Mouse (Mus musculus) layer of hippocampus, adult 2 months (tissue): Measurements from ENCODE around the gene 6030452D12Rik. TPM values are rescaled to one million over a fixed set of nuclear protein-coding genes. Genes with fewer than 3 reads are reported as not detected.

Source experiments
- DNase-seq, 2 experiments: peaks; one replicate each; pipeline ENCODE4 v3.0.0; 2022; ENCODE audit warnings: low spot score in 2 of 2
- H3K27ac ChIP-seq: fragments of 200-600 bp; 2 replicates; pipeline ENCODE4 v1.8.1; 2022
- H3K4me3 ChIP-seq: fragments of 200-600 bp; 2 replicates; pipeline ENCODE4 v1.8.1; 2022; ENCODE audit warnings: mild to moderate bottlenecking
- CTCF ChIP-seq: fragments of 200-600 bp; conservative IDR thresholded peaks from 2 replicates; pipeline ENCODE4 v1.8.1; 2022; ENCODE audit warnings: antibody characterized with exemption, mild to moderate bottlenecking, moderate library complexity
- total RNA-seq, 2 experiments: library from RNA; stranded (reverse); gene quantifications; 2 replicates each; pipeline ENCODE4 v1.2.3; 2021

Gene 6030452D12Rik
- total RNA-seq, 2 experiments from 2014 or later = not detected

DNA sequence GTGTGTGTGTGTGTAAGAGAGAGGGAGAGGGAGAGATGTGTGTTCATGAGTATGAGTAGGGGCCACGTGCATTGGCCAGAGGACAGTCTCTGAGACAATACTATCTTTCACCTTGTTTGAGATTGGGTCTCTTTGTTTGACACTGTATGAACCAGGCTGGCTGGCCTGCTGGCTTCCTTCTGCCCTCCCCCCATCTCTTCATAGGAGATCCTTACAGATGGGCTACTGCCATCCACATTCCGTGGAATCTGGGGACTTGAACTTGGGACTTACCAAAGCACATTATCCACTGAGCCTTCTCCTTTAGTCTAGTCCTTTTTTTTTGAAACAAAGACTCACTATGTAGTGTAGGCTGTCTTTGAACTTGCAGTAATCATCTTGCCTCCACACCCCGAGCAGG, 8.1 kb downstream of the 6030452D12Rik start:
- no peak overlapping the region for H3K4me3 ChIP-seq
- no peak overlapping the region for H3K27ac ChIP-seq
- no peak for TF ChIP-seq CTCF
- no peak for DNase-seq

DNA sequence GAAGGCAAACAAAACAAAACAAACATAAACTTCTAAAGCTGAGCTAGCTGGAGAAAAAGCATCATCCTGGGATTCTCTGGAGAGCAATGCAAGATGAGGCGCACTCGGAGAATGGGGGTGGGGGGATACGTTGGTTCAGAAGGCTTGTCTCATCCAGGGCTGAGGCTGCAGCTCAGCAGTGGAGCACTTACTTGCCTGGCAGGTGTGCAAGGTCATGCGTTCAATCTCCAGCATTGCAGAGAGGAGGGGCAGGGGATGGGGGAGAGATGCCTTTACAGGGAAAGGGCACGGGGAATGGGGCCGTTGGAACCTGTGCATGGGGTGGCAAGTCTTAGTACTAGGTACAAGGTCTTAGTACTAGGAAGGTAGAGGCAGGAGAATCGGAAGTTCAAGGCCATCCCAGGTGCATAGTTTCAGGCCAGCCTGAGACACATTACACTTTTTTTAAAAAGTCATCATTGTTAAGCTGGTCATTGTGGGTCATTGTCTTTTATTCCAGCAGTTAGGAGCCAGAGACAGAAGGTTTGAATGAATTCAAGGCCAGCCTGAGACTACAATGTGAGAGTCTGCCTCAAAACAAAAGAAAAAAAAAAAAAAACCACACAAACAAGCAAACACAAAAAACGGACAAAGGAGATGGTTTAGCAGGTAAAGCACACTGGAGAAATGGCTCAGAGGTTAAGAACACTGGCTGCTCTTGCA, 8.9 kb downstream of the 6030452D12Rik start:
- TF ChIP-seq CTCF = no peak
- DNase-seq = no peak
- no peak overlapping the region for H3K27ac ChIP-seq
- H3K4me3 ChIP-seq = no peak overlapping the region

DNA sequence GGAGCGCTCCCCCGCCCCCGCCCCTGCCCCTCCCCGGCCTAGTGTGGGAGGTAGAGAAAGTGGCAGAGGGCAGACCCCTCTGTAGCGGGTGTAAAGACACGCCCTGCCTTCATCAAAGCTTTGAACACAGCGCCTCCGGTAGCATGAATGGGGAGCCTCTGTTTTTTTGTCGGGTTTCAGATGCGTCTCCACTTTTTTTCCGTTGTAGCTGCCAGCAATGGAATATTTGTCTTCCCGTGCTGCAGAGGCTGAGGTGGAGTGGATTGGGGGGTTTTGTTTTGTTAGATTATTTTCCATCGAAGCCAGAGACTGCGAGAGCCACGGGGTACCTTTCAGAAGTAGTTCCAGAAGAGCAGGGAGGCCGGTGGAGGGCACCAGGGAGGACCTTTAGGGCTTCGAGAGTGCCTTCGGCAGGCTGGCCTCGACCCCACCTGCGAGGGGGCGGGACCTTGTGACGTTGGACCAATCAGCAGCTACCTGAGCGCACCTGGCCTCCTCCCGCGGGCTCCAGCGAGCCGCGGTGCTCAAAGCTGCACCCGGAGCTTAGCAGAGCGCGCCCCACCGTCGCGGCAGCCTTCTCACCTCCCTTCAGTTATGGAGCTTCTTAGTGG, 10.1 kb downstream of the 6030452D12Rik start, which contains the start of gene Cdh3:
Gene Cdh3, plus strand, starts transcription at position 527 of the 611 bp plus-strand sequence.
- DNase-seq = no peak
- no peak within 1 kb of the TSS for H3K27ac ChIP-seq
- no peak for TF ChIP-seq CTCF
- peak within 1 kb of the TSS; percentile 17; the same call in 1 of the 2 replicates for H3K4me3 ChIP-seq

DNA sequence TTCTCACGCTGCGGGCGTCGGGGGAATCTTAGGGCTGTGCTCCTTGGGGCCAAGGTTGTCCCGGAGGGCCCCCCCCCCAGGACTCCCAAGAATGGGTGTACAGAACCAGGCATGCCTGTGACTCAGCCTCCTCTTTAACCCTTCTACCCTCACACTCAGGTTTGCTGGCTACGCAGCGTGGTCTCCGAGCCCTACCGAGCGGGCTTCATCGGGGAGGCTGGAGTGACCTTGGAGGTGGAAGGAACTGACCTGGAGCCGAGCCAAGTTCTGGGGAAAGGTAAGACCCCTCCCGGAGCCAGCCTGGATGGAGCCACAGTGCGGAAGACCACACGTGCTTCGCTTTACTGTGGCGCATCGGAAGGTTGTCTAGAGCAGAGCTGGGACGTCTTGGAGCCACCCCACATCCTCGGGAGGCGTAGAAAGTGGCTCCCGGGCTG, 10.8 kb downstream of the 6030452D12Rik start:
- no peak for TF ChIP-seq CTCF
- peak overlapping the region; percentile 8; the same call in 1 of the 2 replicates for H3K4me3 ChIP-seq
- DNase-seq = no peak

DNA sequence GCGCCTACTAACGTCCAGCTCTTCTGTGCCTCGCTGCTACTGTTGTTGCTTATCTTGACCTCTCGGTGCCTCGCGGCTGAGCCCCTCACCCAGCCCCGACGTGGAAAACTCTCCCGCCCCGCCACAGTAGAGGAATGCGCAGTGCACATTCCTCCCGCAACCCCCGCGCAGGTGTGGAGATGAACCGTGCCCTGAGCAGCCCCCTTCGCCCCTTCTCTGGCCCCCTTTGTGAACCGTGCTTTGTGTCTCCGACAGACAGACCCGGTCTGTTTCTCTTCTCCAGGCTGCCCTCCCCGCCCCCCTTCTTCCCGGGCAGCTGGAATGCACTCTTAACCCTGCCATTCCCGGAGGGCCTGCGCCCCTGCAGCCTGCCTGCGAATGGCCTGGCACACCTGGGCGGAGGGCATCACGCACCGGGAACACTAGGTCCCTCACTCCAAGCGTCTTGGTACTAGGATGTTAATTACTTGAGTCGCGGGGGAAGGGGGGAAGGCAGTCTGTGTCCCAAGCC, 11.3 kb downstream of the 6030452D12Rik start:
- TF ChIP-seq CTCF = no peak
- no peak overlapping the region for H3K27ac ChIP-seq
- no peak for DNase-seq
- H3K4me3 ChIP-seq = peak overlapping the region; percentile 8; the same call in 1 of the 2 replicates

More for the DNA sequence above, 10.8 kb downstream of the 6030452D12Rik start:
- no peak overlapping the region for H3K27ac ChIP-seq

DNA sequence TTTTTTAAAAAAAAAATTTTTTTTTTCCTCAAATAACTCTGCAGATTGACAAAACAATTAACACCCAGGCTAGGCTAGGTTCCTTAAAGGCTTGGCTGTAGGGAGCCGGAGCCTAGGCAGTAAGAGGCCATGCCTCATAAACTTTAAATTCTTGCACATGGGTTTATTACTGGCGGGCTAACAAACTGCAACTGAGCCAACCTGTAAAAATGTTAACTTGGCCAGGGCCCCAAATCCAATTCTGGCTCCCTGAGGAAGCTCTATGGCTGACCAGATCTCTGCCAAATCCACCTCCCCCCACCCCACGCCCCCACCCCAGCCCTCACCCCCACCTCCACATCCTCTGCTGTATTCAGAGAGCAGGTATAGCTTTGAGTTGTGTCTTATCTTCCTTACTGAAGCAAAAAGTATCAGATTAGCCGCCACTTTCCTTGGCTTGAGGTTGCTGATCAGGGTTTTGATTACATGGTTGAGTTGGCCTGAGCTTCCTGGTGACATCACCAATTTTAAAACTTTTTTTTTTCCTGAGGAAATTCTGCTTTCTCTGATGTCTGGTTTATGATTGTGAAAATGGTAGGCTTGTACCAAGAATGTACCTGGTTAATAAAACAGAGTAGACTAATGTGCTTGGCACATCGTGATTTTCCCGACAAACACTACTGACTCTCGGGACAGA, 12.3 kb downstream of the 6030452D12Rik start:
- no peak for TF ChIP-seq CTCF
- DNase-seq = no peak
- no peak overlapping the region for H3K4me3 ChIP-seq
- no peak overlapping the region for H3K27ac ChIP-seq

DNA sequence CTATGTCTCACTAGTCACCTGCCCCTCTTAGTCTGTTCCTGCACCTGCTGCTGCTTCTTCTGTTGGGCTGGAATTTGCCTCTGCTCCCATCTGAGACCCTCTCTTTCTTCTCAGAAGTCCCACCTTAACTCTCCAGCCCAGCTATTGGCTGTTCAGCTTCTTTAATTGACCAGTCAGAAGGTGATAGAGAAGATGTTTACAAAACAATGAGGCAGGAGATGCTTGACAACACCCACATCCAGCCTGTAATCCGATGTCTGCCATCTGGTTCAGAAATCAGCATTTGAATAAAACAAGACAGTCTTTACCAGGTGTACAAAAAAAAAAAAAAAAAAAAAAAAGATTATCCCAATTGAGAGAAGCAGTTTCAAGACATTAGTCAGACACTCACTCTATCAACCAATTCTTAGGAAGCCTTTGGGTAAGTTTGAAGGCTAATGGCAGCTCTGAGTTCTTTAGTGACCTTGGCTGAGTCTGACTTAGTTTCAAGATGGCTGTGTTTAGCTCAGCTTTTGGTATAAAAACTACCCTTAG, 15.7 kb downstream of the 6030452D12Rik start:
- no peak for TF ChIP-seq CTCF
- H3K4me3 ChIP-seq = no peak overlapping the region
- H3K27ac ChIP-seq = no peak overlapping the region
- no peak for DNase-seq

DNA sequence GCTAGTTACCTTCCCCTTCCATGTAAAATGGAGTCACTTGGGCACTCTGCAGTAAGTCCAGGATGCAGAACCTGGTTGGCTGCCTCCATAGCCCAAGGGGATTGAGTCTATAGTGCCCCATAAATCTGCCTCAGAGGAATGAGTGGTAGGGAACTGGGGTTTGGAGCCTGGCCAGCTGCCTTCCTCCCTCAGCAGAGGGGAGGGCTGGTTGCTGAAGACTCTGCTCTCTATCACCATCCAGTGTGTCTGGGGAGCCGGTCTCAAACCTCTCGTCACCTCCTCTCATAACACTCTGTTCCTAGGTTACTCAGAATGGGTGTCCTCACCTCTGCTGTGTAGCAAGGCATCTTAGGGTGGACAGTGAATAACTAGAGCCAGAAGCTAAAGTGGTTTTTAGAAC, 16.3 kb downstream of the 6030452D12Rik start:
- Histone ChIP-seq H3K27ac (no peak overlapping the region), H3K4me3 (no peak overlapping the region)
- TF ChIP-seq CTCF = no peak
- no peak for DNase-seq

DNA sequence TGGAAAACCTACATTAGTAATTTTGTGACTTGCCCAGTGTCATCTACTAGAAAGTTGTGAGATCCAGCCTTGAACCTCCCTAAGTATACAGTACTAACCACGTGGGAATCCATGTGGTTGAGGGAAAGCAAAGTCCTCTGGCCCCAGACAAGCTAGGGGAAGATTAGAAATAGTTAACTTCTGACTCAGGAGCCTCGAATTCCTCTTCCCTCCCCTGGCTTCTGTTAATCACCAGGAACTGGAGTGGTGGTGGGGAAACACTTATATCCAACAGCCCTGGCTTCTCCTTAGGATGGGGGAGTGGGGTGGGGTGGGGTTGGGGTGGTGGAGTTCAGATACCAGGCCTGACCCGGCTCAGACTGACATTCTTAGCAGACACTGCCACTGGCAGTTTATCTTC, 18.4 kb downstream of the 6030452D12Rik start:
- Histone ChIP-seq H3K4me3 (no peak overlapping the region), H3K27ac (no peak overlapping the region)
- no peak for DNase-seq
- TF ChIP-seq CTCF = no peak

DNA sequence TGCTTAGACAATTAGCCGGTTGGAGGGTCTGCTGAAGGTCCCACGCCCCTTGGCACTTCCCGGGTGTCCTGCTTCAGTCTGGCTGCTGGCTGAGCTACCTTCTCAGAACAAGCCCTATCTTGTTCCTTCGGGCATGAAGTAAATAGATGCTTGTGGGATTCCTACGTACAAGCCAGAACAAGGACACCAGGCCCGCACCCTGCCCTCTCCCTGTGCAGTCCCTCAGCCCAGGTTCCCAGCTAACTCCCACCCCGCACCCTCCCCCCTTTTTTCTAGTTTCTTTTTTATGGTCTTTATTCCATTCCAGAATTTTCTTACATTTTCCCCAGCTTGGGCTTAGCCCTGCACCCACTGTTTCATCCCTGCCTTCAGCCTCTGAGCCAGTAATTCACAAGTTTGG, 20.3 kb downstream of the 6030452D12Rik start:
- Histone ChIP-seq H3K27ac (no peak overlapping the region), H3K4me3 (no peak overlapping the region)
- TF ChIP-seq CTCF = no peak

DNA sequence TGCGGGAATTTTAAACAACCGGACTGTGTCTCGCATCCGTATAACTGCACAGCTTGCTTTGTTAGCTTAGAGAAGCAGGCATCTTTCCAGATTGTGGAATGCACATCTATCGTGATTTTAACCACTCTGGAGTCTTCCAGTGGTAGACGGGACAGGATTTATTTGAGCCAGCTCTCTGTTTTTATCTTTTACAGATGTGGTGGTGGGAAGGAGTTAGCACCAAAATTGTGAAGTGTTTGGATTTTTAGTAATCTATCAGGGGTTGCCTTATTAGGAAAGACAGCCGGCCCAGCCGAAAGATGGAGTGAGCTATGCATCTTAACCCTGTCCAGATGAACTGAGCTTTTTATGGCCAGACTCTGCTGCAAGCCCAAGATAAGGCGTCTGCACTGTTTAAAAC, 21.5 kb downstream of the 6030452D12Rik start:
- H3K27ac ChIP-seq = no peak overlapping the region
- TF ChIP-seq CTCF = no peak
- H3K4me3 ChIP-seq = no peak overlapping the region
- no peak for DNase-seq

More for the DNA sequence above, 20.3 kb downstream of the 6030452D12Rik start:
- no peak for DNase-seq

DNA sequence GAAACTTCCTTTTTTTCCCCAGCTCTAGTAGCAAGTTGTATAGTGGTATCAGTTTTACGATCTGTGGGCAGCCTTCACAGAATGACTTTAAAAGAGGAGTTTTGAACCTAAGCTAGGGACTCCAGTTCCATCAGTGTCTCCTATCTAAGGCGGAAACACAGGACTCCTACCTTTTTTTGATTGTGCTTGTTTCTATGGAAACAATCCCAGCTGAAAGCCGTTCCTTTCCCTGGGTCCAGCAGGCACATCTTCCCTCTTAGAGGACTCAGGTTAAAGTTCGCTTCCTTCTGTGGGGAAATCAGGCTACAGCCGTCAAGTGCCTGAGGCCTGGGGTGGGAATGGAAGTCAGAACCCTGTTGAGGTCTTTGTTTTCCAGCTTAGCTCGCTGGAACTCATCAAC, 26.4 kb downstream of the 6030452D12Rik start:
- no peak overlapping the region for H3K4me3 ChIP-seq
- H3K27ac ChIP-seq = no peak overlapping the region
- no peak for DNase-seq
- no peak for TF ChIP-seq CTCF
